Mouse (Mus musculus) central nervous system, embryonic 11.5 days (tissue): Measurements from ENCODE around the gene Tbc1d10a. TPM values are rescaled to one million over a fixed set of nuclear protein-coding genes. Genes with fewer than 3 reads are reported as not detected.

Experiments
- polyA plus RNA-seq: library from polyadenylated mRNA; depleted of rRNA; stranded (reverse); fragments of >200 nt; gene quantifications from 2 replicates; pipeline ENCODE4 v1.2.3, GENCODE M21; 2012; rRNA removed

Gene Tbc1d10a
- 25.3 and 29.9 TPM in 2 replicates for polyA plus RNA-seq

GRCm38 (mm10) chr11:4186486-4187317 lies at the start of gene Tbc1d10a:
Tbc1d10a (plus strand) TSS chr11:4186789.

GRCm38 (mm10) chr11:4159808-4160708 lies 26.5 kb upstream of the Tbc1d10a start, which contains the start of the genes Ccdc157 and Sf3a1:
Ccdc157 (minus strand) TSS chr11:4160293.
Sf3a1 (plus strand) TSS chr11:4160350.

GRCm38 (mm10) chr11:4217914-4218629 lies 31.5 kb downstream of the Tbc1d10a start, which contains the start of gene Castor1:
Castor1 (plus strand) TSS chr11:4218225.

DNA sequence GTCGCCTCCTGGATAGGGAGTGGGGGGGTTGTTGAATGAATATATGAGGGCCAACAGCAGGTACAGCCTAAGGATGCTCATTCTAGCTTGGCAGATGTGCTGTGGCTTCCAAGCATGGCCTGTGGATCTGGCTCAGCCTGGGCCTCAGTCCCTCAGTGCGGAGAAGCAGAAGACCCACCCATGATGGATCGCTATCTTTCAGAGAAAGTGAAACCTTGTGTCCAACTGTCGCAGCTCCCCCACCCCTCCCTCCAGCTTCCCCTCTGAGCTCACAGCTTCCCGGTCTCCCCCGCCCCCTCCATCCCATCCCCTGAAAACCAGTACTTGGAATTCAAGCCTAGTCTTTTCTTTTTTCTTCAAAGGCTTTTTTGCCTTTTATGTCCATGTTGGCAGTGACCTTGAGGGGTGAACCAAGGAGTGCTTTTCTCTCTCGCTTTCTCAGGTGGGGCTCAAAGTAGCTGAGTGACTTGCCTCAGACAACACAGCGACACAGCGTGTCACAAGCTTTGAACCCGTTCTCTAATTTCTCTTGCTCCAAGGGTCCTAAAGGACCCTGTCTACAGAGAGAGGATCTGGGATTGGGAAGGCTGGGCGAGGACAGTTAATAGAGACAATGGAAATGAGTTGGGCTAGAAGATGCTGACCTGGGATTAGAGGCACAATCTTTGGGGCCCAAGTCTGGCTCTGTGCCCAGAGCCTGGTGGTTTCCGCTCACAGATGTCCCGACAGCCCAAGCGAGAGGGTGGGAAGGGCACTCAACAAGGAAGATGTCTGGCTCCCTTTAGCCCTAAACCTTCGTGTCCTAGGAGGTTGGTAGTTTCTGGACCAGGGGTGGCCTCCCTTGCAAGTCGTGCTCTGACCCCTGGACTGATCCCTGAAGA lies 49.3 kb downstream of the Tbc1d10a start, which contains the start of gene Osm:
TSS of gene Osm (plus strand) at position 756 of the 881 bp plus-strand sequence.

GRCm38 (mm10) chr11:4256846-4257607 lies 70.4 kb downstream of the Tbc1d10a start, which contains the start of gene Lif:
Lif (plus strand) TSS chr11:4257557.

Other genes with a start within 250 kb of the Tbc1d10a start
- gene Pes1, start 222.8 kb upstream of the Tbc1d10a start, polyA plus RNA-seq = 74.4 and 90.3 TPM in 2 replicates
- not detected in 2 replicates for gene 4930556J24Rik, start 210.0 kb upstream of the Tbc1d10a start, polyA plus RNA-seq
- gene Gal3st1, start 203.2 kb upstream of the Tbc1d10a start, polyA plus RNA-seq = 0.41 and 1.8 TPM in 2 replicates
- gene Sec14l4, start 155.3 kb upstream of the Tbc1d10a start, polyA plus RNA-seq = 0.06 and 0.17 TPM in 2 replicates
- gene Sec14l3, start 121.9 kb upstream of the Tbc1d10a start, polyA plus RNA-seq = 0.18 TPM in 1 of 2 replicates, not detected in the other
- gene Mtfp1, start 91.3 kb upstream of the Tbc1d10a start, polyA plus RNA-seq = 5.8 and 6.3 TPM in 2 replicates
- 3.9 and 4.1 TPM in 2 replicates for gene Sec14l2, start 63.4 kb upstream of the Tbc1d10a start, polyA plus RNA-seq
- gene Rnf215, start 51.6 kb upstream of the Tbc1d10a start, polyA plus RNA-seq = 42.2 and 68.5 TPM in 2 replicates
- 12.3 and 14.2 TPM in 2 replicates for gene Ccdc157, start 26.5 kb upstream of the Tbc1d10a start, polyA plus RNA-seq
- gene Sf3a1, start 26.4 kb upstream of the Tbc1d10a start, polyA plus RNA-seq = 86.3 and 86.6 TPM in 2 replicates
- gene Castor1, start 31.4 kb downstream of the Tbc1d10a start, polyA plus RNA-seq = 1.3 and 1.8 TPM in 2 replicates
- gene Osm, start 49.6 kb downstream of the Tbc1d10a start, polyA plus RNA-seq = 0.09 and 0.17 TPM in 2 replicates
- gene Lif, start 70.8 kb downstream of the Tbc1d10a start, polyA plus RNA-seq = 0.08 and 0.11 TPM in 2 replicates